Mouse (Mus musculus) liver, postnatal 0 days (tissue): Measurements from ENCODE around the gene Tle4. TPM values are rescaled to one million over a fixed set of nuclear protein-coding genes. Genes with fewer than 3 reads are reported as not detected.

ENCODE experiments used
- ATAC-seq: fragments of 200-750 bp; cut with Nextera tagmentation; 2 replicates; pipeline ENCODE4 v1.8.0; 2017; ENCODE audit warnings: mild to moderate bottlenecking, moderate library complexity
- DNase-seq: peaks from one replicate; pipeline ENCODE4 v3.0.0-alpha.2; 2016
- H3K27ac ChIP-seq: fragments of 300-500 bp; sonication (generic); 2 replicates; pipeline ENCODE4 v1.5.1; 2014; ENCODE audit warnings: antibody characterized with exemption, moderate library complexity, mild to moderate bottlenecking, low read depth
- H3K27me3 ChIP-seq: fragments of 300-500 bp; sonication (generic); 2 replicates; pipeline ENCODE4 v1.6.1; 2014; ENCODE audit warnings: low read length, control low read depth, mixed read lengths; ENCODE audit not compliant: insufficient read depth
- H3K36me3 ChIP-seq: fragments of 300-500 bp; sonication (generic); replicated peaks from 2 replicates; pipeline ENCODE4 v1.6.1; 2014; ENCODE audit warnings: mild to moderate bottlenecking, control low read depth, low read length, moderate library complexity, mixed read lengths; ENCODE audit not compliant: insufficient read depth
- H3K4me1 ChIP-seq: fragments of 300-500 bp; sonication (generic); 2 replicates; pipeline ENCODE4 v1.6.1; 2014; ENCODE audit warnings: antibody characterized with exemption, mild to moderate bottlenecking, control low read depth; ENCODE audit not compliant: insufficient read depth
- H3K4me2 ChIP-seq: fragments of 300-500 bp; sonication (generic); 2 replicates; pipeline ENCODE4 v1.6.1; 2014; ENCODE audit warnings: low read depth, mild to moderate bottlenecking, low read length, moderate library complexity, mixed read lengths
- H3K4me3 ChIP-seq: fragments of 300-500 bp; sonication (generic); 2 replicates; pipeline ENCODE4 v1.5.1; 2014; ENCODE audit warnings: low read depth, low read length
- H3K9ac ChIP-seq: fragments of 300-500 bp; sonication (generic); replicated peaks from 2 replicates; pipeline ENCODE4 v1.6.1; 2014; ENCODE audit warnings: mild to moderate bottlenecking, moderate library complexity
- H3K9me3 ChIP-seq: fragments of 300-500 bp; sonication (generic); 2 replicates; pipeline ENCODE4 v1.6.1; 2016; ENCODE audit warnings: mild to moderate bottlenecking, control low read depth, low read length, mixed read lengths
- CTCF ChIP-seq: sonication (generic); IDR thresholded peaks from 2 replicates; pipeline ENCODE4 v1.5.1; 2016; ENCODE audit warnings: antibody characterized with exemption, low read depth
- EP300 ChIP-seq: IDR thresholded peaks from 2 replicates; pipeline ENCODE4 v1.6.1; 2016; ENCODE audit warnings: antibody characterized with exemption, low read depth, mild to moderate bottlenecking
- WGBS: fragments of 180-500 bp; shearing (Covaris S2); extraction: QIAGEN DNeasy Blood & Tissue Kit; methylation state at CpG from one replicate; pipeline ENCODE4 v1.1.7; 2014; ENCODE audit not compliant: insufficient replicate concordance; 5-methylcytosine and 5-hydroxymethylcytosine counted together
- polyA plus RNA-seq: library from polyadenylated mRNA; unstranded; fragments of >200 nt; fragmentation: Nextera tagmentation; extraction: Ambion mirVana; gene quantifications from 2 replicates; pipeline ENCODE4 v1.2.1, GENCODE M21; 2015

Gene Tle4
- polyA plus RNA-seq, 1 experiment from 2014 or later = 3.1 TPM

DNA sequence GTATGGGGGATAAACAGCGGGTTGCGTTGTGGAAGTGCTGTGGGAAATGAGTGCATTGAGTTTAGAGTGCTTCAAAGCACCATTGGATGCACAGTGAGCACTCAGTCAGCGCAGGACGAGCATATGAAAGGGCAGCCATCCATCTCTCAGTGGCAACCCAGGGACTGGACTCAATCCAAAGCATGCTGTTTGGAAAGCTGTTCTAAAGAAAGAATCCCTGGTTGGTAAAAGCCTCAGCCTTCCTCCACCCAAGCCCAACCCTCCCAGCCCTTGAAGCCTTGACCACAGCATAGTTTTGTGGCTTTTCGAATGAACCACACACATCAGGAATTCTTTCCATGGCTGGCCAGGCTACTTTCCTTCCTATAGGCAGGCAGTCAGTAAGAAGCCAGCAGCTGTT is 181.0 kb downstream of the Tle4 start:
- no peaks in the 10 kb centered on the region for H3K9me3 ChIP-seq
- no peak for DNase-seq
- no peaks in the 10 kb centered on the region for H3K4me1 ChIP-seq
- H3K4me2 ChIP-seq = no peak overlapping the region
- no peaks in the 10 kb centered on the region for H3K27me3 ChIP-seq
- no peak overlapping the region for H3K4me3 ChIP-seq
- no peak overlapping the region for H3K27ac ChIP-seq
- TF ChIP-seq EP300 (no peak), CTCF (no peak)
- 67% methylated on average over 5 of the region's 5 CpGs for WGBS
- no peak overlapping the region for H3K9ac ChIP-seq
- no peak for ATAC-seq
- H3K36me3 ChIP-seq = no peaks in the 10 kb centered on the region

DNA sequence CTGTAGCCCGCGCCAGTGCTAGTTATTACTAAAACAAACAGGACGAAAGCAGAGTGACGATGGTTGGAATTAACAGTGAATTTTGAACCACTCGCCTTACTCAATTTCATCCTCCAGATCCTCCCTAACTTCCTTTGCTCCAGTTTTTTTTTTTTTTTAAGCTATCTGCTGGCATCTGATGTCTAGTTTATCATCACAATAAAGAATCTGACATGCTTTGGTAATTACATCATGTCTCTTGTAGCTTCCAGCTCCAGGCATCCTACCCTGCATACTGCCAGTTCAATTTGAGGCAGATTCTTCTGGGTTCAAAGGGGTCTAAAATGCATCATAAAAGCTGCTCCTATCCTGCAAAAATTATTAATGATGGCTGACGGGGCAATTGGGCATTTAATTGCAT is 181.9 kb downstream of the Tle4 start:
- Histone ChIP-seq H3K4me3 (no peak overlapping the region), H3K27ac (no peak overlapping the region), H3K36me3 (no peaks in the 10 kb centered on the region), H3K4me1 (no peaks in the 10 kb centered on the region), H3K9ac (no peak overlapping the region), H3K27me3 (no peaks in the 10 kb centered on the region), H3K4me2 (no peak overlapping the region), H3K9me3 (no peaks in the 10 kb centered on the region)
- no peak for TF ChIP-seq EP300
- TF ChIP-seq CTCF = no peak
- DNase-seq (no peak), ATAC-seq (no peak)
- 74% methylated on average over 6 of the region's 6 CpGs for WGBS

DNA sequence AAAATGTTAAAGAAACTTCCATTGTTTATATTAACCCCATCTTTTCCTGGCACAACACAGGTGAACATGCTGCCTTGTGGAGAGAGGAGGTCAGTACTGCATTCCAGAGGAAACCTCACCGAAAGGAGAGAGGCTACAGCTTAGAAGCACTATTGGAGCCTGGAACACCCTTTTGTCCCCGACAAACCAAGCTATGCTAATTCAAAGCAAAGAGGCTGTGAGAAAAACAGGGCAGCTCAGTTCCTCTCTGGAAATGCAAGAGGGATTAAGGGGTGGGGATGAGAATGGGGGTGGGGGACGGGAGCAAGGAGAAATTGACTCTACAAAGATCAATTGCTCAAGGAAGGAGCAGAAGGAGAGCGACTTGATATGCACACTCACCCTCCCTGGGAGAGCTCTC is 182.9 kb downstream of the Tle4 start:
- H3K4me2 ChIP-seq = no peak overlapping the region
- no peak for DNase-seq
- no peaks in the 10 kb centered on the region for H3K4me1 ChIP-seq
- no peaks in the 10 kb centered on the region for H3K36me3 ChIP-seq
- no peak for TF ChIP-seq EP300
- no peak for TF ChIP-seq CTCF
- H3K9ac ChIP-seq = no peak overlapping the region
- no peaks in the 10 kb centered on the region for H3K9me3 ChIP-seq
- no peak for ATAC-seq
- no peak overlapping the region for H3K27ac ChIP-seq
- no peak overlapping the region for H3K4me3 ChIP-seq
- no peaks in the 10 kb centered on the region for H3K27me3 ChIP-seq
- WGBS = 36% methylated on average over 4 of the region's 4 CpGs

DNA sequence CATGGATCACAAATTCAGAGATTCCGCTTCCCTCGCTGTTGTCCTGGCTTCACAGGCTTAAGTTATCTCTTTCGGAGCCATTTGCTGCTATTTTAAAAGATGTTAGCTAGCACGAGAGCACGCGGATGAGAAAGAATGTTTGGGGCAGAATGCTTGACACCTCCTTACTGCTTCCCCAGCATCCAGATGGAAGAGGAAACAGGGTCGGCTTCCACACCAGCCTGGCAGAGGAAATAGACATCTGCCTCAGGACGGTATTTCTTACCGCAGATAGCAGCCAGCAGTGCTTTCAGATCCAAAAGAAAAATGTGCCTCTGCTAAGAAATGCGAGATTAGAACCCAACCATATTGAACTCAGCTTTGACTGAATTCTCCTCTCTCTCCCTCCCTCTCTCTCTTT is 191.2 kb downstream of the Tle4 start:
- 58% methylated on average over 10 of the region's 10 CpGs for WGBS
- no peaks in the 10 kb centered on the region for H3K4me1 ChIP-seq
- no peak for TF ChIP-seq CTCF
- H3K36me3 ChIP-seq = no peaks in the 10 kb centered on the region
- no peak overlapping the region for H3K4me3 ChIP-seq
- no peaks in the 10 kb centered on the region for H3K9me3 ChIP-seq
- no peak overlapping the region for H3K27ac ChIP-seq
- no peaks in the 10 kb centered on the region for H3K27me3 ChIP-seq
- H3K9ac ChIP-seq = no peak overlapping the region
- ATAC-seq (no peak), DNase-seq (no peak)
- H3K4me2 ChIP-seq = no peak overlapping the region
